Mouse (Mus musculus) inflammation-experienced regulatory T-cells, adult 6 months (primary cell): Measurements from ENCODE around the gene Zfp422. TPM values are rescaled to one million over a fixed set of nuclear protein-coding genes. Genes with fewer than 3 reads are reported as not detected.

ENCODE experiments used
- polyA plus RNA-seq, 3 experiments: library from polyadenylated mRNA; unstranded; fragments of 100-300 nt; shearing (Covaris generic); gene quantifications; one replicate each; pipeline ENCODE4 v1.2.1; 2017

Zfp422 gene
- polyA plus RNA-seq, 3 experiments from 2014 or later: 32.2 to 36.2 (median 33.5) TPM

Other genes starting within 250 kb of the Zfp422 start
- gene Alox5, start 167.8 kb downstream of the Zfp422 start, polyA plus RNA-seq: not detected
- not detected for gene Olfr211, start 139.9 kb downstream of the Zfp422 start, polyA plus RNA-seq
- not detected for gene Olfr212, start 122.5 kb downstream of the Zfp422 start, polyA plus RNA-seq
- gene Olfr213, start 90.5 kb downstream of the Zfp422 start, polyA plus RNA-seq: not detected
- gene Gm5580, start 77.9 kb downstream of the Zfp422 start, polyA plus RNA-seq: under 1 TPM in 1 of 3 experiments, not detected in 2; 0.26 TPM
- not detected for gene Olfr214, start 74.8 kb downstream of the Zfp422 start, polyA plus RNA-seq
- not detected for gene Olfr215, start 44.8 kb downstream of the Zfp422 start, polyA plus RNA-seq
- not detected for gene Depp1, start 21.6 kb upstream of the Zfp422 start, polyA plus RNA-seq
- gene Rassf4, start 45.0 kb upstream of the Zfp422 start, polyA plus RNA-seq: 1 to 10 TPM; 1.6 to 3.9 (median 1.9) TPM
- gene Tmem72, start 87.9 kb upstream of the Zfp422 start, polyA plus RNA-seq: under 1 TPM in 2 of 3 experiments, not detected in 1; 0.03 TPM